Mouse (Mus musculus): Measurements from ENCODE around the gene Dnm3. TPM values are rescaled to one million over a fixed set of nuclear protein-coding genes. Genes with fewer than 3 reads are reported as not detected.

The Dnm3 gene
- polyA plus RNA-seq, 1 experiment from 2014 or later = 7.5 TPM

DNA sequence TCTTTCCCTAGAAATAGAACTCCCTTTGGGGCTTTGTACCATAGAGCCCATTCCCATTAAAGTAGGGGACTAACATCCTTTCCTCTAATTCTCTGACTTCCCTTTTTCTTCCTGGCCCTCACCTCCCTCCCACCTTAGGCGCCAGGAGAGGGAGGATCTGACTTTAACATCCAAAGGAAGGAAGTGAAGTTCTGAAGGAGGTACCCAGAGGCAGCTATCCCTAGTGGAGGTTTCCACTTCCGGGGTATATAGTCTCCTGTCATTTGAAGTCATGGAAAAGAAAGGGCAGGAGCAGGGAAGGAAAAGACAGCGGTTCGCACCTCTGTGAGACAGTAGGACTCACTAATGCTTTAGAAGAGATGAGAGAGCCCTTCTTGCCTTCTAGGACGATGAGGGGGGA is 478.5 kb downstream of the Dnm3 start:
- 42% methylated on average over 5 of the region's 5 CpGs for WGBS
- H3K4me1 ChIP-seq (replicated peaks) = peaks cover 40% of the 10 kb centered on the region
- DNase-seq (ENCODE audit: low spot score) = no peak
- no peaks in the 10 kb centered on the region for H3K27me3 ChIP-seq (ENCODE audit: insufficient read depth, poor library complexity, severe bottlenecking)
- no peak overlapping the region for H3K4me3 ChIP-seq
- peak overlapping the region; percentile 89 for H3K27ac ChIP-seq
- no peaks in the 10 kb centered on the region for H3K9me3 ChIP-seq
- no peaks in the 10 kb centered on the region for H3K36me3 ChIP-seq

DNA sequence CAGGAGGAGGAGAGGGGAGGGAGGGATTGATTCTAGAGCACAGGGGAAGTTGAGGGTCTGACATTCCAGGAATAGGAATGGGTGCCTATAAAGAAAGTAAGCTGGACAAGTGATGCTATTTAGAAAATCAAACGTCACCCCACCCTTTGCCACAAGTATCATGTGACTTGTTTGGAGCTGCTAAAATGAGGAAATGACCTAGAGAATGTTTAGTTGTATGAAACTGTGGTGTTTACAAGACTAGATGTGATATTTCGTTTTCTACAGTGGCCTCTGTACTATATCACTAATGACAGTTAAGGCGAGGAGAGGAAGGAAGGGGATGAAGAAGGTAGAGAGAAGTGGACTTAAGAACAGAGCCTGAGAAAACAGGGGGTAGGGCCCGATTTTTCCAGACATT is 479.1 kb downstream of the Dnm3 start:
- DNase-seq (ENCODE audit: low spot score) = no peak
- no peak overlapping the region for H3K4me3 ChIP-seq
- H3K9me3 ChIP-seq = no peaks in the 10 kb centered on the region
- no peaks in the 10 kb centered on the region for H3K36me3 ChIP-seq
- H3K27me3 ChIP-seq (ENCODE audit: insufficient read depth, poor library complexity, severe bottlenecking) = no peaks in the 10 kb centered on the region
- H3K4me1 ChIP-seq (replicated peaks) = peaks cover 34% of the 10 kb centered on the region
- WGBS = 80% methylated on average over 4 of the region's 4 CpGs
- peak overlapping the region; percentile 89; the same call in 1 of the 2 replicates for H3K27ac ChIP-seq

DNA sequence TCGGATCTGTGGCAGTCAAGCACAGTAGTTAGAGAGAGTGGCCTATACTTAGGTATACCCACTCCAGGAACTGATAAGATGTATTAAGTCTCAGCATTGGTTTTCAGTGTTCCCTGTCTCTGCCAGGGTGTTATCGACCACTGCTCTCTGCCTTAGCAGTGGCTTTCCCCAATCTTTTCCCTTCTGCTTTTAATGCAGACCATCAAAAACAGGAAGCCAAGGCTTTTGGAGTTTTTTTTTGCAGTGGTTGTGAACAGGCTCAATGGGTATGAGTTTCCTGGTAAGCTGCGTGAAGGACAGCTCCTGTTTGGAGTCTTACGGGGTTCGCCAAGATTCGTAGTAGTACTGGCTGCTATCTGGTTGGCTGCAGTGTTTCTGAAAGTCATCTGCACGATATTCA is 485.4 kb downstream of the Dnm3 start:
- no peak for DNase-seq (ENCODE audit: low spot score)
- H3K4me1 ChIP-seq (replicated peaks) = peaks cover 4% of the 10 kb centered on the region; the same call in 1 of the 2 replicates
- no peaks in the 10 kb centered on the region for H3K9me3 ChIP-seq
- H3K27me3 ChIP-seq (ENCODE audit: insufficient read depth, poor library complexity, severe bottlenecking) = no peaks in the 10 kb centered on the region
- 95% methylated on average over 7 of the region's 7 CpGs for WGBS
- H3K27ac ChIP-seq = no peak overlapping the region
- H3K36me3 ChIP-seq = no peaks in the 10 kb centered on the region
- H3K4me3 ChIP-seq = no peak overlapping the region

DNA sequence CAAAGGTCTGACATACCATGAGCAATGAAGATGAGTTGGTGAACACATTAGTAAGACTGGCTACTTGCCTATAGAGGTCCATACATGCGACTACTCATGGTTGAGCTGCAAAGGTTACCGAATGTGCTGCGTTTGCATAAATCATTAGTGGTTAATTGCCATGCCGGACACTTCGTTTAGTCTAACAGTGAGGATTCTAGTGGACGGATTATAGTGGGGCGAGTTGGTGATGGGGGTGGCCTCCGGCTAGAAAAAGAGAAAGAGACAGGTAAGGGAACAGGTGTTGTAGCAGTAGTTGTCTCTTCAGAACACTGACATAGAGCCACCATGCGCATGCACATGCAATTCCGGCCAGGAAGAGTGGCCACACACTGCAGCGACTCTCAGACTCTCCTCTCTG is 486.0 kb downstream of the Dnm3 start:
- Histone ChIP-seq H3K4me1 (replicated peaks) (peaks cover 4% of the 10 kb centered on the region; the same call in 1 of the 2 replicates), H3K36me3 (no peaks in the 10 kb centered on the region), H3K4me3 (no peak overlapping the region), H3K27me3 (ENCODE audit: insufficient read depth, poor library complexity, severe bottlenecking) (no peaks in the 10 kb centered on the region), H3K27ac (no peak overlapping the region), H3K9me3 (no peaks in the 10 kb centered on the region)
- WGBS = 95% methylated on average over 11 of the region's 11 CpGs
- DNase-seq (ENCODE audit: low spot score) = no peak

DNA sequence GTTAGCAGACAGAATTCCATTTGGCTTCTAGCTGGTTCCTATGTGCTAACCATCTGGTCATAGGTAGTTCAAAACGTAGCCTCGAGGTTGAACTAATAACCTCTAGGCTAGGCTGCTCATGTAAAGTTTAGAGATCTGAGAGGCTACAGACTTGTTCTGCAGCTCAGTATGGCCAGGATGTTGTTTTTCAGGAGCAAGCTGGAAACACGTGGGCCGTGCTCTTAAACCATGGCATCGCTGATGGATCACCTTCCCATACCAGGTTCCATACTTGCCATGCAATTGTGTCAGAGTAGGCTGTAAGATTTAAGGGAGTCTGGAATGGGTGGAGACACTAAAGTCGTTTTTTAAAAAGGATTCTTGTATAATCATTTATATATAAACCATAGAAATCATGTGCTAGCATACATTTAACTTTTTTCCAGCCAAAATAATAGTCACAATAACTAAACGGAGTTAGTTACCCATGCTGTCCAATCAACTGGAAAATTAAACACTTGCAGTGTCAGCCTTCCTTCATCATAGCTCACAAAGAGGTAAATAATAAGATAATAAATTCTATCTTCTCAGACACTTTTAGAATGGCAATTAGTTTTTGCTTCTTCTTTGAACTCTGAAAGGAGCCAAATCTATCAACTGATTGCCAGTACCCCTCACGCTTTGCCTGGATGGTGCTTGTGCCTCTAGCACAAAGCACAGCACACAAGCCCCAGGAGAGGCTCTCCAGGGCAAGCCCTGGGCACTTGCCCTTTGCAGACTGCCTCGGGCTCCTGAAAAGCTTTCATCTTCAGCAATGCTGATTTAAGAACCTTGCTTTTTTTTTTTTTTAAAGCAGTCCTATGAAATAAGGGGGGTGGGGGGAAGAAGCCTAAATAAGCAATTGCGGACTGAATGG is 486.9 kb downstream of the Dnm3 start:
- Histone ChIP-seq H3K4me1 (replicated peaks) (peaks cover 4% of the 10 kb centered on the region; the same call in 1 of the 2 replicates), H3K27ac (no peak overlapping the region), H3K9me3 (no peaks in the 10 kb centered on the region), H3K36me3 (no peaks in the 10 kb centered on the region), H3K27me3 (ENCODE audit: insufficient read depth, poor library complexity, severe bottlenecking) (no peaks in the 10 kb centered on the region), H3K4me3 (no peak overlapping the region)
- DNase-seq (ENCODE audit: low spot score) = no peak
- WGBS = 77% methylated on average over 10 of the region's 10 CpGs

DNA sequence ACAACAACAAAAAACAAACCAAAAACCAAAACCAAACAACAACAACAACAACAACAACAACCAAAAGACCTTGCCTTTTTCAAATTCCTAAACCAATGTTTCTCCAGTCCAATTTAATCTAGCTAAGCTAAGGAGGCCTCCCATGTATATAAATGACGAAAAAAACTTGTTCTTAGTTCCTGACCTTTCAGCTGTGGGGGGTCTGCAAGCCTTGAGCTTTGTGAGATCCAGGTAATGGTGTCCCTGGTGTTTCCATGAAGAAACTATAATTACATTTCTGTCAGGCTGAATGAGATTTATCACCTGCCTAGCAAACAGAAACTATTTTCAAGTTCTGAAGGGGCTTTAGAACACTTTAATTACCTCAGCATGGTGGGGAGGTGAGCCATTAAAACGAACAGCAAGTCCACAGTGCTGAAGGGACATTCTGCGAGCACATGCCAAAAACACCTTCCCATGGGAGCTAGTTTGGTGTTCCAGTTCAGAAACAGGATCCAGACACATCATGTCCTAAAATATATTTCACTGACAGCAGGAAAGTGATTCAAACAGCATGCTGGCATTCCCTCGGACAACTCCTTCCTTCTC is 493.8 kb downstream of the Dnm3 start:
- 37% methylated on average over 4 of the region's 4 CpGs for WGBS
- Histone ChIP-seq H3K4me3 (no peak overlapping the region), H3K4me1 (replicated peaks) (peaks cover 12% of the 10 kb centered on the region), H3K27ac (no peak overlapping the region), H3K27me3 (ENCODE audit: insufficient read depth, poor library complexity, severe bottlenecking) (no peaks in the 10 kb centered on the region), H3K36me3 (no peaks in the 10 kb centered on the region), H3K9me3 (no peaks in the 10 kb centered on the region)
- no peak for DNase-seq (ENCODE audit: low spot score)

DNA sequence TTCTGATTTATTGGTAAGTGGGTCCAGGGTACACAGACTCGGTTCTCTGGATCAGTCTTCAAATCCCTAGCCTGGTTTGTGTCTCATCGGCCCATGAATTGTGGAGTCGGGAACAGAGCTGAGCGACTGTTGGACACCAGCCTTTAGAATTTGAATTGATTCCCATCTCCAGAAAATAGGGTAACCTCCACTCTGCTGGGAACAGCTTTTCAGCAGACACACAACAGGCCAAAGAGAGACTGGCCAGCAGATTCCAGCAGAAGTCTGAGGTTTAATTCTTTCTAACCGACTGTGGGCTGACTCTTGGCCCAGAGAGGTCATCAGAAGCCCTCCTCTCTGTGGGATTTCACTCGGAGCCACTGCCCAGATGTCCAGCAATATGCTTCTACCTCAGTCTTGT is 494.4 kb downstream of the Dnm3 start:
- WGBS = 60% methylated on average over 6 of the region's 6 CpGs
- H3K36me3 ChIP-seq = no peaks in the 10 kb centered on the region
- DNase-seq (ENCODE audit: low spot score) = no peak
- no peak overlapping the region for H3K4me3 ChIP-seq
- no peaks in the 10 kb centered on the region for H3K27me3 ChIP-seq (ENCODE audit: insufficient read depth, poor library complexity, severe bottlenecking)
- 0 out of 2 replicates have a peak overlapping the region, but pooled peaks have one; percentile 46 for H3K27ac ChIP-seq
- H3K9me3 ChIP-seq = no peaks in the 10 kb centered on the region
- peaks cover 12% of the 10 kb centered on the region for H3K4me1 ChIP-seq (replicated peaks)

DNA sequence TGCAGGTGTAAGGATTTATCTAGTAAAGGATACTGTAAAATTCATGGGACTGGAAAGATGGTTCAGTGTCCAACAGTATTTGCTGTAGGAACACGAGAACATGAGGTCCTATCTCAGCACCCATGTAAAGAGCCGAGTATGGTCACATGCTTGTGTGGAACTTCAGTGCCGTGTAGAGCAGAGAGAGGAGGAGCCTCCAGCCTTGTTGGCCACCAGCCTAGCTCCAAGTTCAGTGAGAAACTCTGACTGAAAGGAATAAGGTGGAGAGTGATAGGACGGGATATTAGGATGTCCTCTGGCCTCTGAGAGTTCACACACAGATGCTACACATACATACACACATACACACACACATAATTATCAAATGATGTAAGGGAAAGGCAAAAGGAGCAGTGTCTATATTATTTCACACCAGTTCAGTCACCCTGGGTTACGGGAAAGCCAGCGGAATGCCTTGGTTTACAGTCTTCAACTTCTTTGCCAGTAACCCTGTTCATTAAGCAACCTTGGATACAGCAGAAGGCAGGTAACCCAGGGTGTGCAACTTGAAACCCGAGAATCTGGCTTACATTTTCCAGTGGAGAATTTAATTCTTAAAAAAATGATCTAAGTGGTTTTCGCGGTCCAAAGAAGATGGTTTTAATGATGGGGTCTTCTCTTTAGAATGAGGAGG is 497.1 kb downstream of the Dnm3 start:
- Histone ChIP-seq H3K36me3 (no peaks in the 10 kb centered on the region), H3K4me1 (replicated peaks) (peaks cover 18% of the 10 kb centered on the region), H3K4me3 (no peak overlapping the region), H3K27me3 (ENCODE audit: insufficient read depth, poor library complexity, severe bottlenecking) (no peaks in the 10 kb centered on the region), H3K9me3 (no peaks in the 10 kb centered on the region), H3K27ac (no peak overlapping the region)
- 83% methylated on average over 9 of the region's 9 CpGs for WGBS
- no peak for DNase-seq (ENCODE audit: low spot score)

DNA sequence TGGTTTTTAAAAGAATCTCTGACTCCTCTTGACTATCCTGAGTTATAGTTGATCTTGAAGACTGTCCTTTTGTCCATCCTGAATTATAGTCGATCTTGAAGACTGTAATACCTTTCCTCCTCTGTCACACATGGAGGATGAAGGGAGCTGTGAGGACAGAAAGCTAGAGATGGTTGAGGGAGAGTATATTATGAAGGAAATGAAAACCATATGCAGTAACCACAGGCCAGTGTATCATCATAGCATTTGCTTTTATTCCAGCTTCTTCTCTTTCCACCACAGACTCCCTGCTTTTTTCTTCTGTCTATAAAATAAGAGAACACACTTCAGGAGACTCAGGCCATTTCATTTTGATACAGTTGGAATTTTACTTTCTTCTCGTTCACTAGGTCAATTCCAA is 497.8 kb downstream of the Dnm3 start:
- Histone ChIP-seq H3K27me3 (ENCODE audit: insufficient read depth, poor library complexity, severe bottlenecking) (no peaks in the 10 kb centered on the region), H3K4me3 (no peak overlapping the region), H3K36me3 (no peaks in the 10 kb centered on the region), H3K27ac (no peak overlapping the region), H3K4me1 (replicated peaks) (peaks cover 18% of the 10 kb centered on the region), H3K9me3 (no peaks in the 10 kb centered on the region)
- DNase-seq (ENCODE audit: low spot score) = no peak
- 79% methylated on average over 2 of the region's 2 CpGs for WGBS

DNA sequence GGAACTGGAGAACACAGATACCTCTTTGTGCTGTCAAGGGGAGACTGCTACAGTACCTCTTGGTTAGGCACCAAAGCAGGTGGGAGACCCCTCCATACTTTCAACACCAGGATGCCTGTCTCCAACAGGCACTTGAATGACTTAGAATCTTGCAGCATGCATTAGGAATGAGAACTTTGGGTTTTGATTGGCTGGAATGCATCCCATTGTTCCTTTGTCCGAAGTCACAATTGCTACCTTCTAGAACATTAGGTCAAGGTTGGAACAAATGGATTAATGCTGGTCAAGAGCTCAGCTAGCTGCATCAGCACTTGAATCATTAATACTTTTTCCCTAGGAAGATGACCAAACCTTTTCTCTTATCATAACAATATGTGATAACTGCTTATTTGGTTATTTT is 498.3 kb downstream of the Dnm3 start, which contains the start of gene 4930558K02Rik:
Gene 4930558K02Rik (minus strand): TSS at position 101 of the 400 bp plus-strand sequence.
- no peak for DNase-seq (ENCODE audit: low spot score)
- Histone ChIP-seq H3K36me3 (no peaks in the 10 kb centered on the region), H3K4me1 (replicated peaks) (peaks cover 13% of the 10 kb centered on the region), H3K4me3 (no peak within 1 kb of the TSS), H3K27me3 (ENCODE audit: insufficient read depth, poor library complexity, severe bottlenecking) (no peaks in the 10 kb centered on the region), H3K27ac (no peak within 1 kb of the TSS), H3K9me3 (no peaks in the 10 kb centered on the region)
- WGBS = 82% methylated on average over 1 of the region's 1 CpGs

DNA sequence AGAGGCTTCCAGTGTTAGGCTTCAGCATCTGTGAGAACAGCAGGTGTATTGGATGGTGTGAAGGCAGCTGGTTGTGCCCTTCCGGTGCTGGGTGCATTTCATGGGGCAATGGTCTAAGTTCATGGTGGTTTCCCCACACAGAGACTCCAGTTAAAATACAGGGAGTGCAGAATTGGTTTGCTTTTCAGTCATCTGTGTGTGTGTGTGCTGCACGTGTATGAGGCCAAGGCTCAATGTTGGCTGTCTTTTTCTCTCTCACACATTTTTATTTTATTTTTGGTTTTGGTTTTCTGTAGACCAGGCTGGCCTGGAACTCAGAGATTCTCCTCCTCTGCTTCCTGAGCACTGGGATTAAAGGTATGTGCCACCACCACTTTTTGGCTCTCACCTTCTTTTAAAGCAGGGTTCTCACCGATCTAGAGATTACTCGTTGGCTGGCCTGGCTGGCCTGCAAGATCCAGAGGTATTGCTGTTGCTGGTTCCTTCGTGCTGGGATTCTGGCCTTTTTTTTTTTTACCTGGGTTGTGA is 499.6 kb downstream of the Dnm3 start:
- H3K27ac ChIP-seq = no peak overlapping the region
- H3K4me3 ChIP-seq = no peak overlapping the region
- WGBS = 87% methylated on average over 5 of the region's 5 CpGs
- H3K36me3 ChIP-seq = no peaks in the 10 kb centered on the region
- no peak for DNase-seq (ENCODE audit: low spot score)
- H3K27me3 ChIP-seq (ENCODE audit: insufficient read depth, poor library complexity, severe bottlenecking) = no peaks in the 10 kb centered on the region
- no peaks in the 10 kb centered on the region for H3K9me3 ChIP-seq
- H3K4me1 ChIP-seq (replicated peaks) = peaks cover 12% of the 10 kb centered on the region; the same call in 1 of the 2 replicates

DNA sequence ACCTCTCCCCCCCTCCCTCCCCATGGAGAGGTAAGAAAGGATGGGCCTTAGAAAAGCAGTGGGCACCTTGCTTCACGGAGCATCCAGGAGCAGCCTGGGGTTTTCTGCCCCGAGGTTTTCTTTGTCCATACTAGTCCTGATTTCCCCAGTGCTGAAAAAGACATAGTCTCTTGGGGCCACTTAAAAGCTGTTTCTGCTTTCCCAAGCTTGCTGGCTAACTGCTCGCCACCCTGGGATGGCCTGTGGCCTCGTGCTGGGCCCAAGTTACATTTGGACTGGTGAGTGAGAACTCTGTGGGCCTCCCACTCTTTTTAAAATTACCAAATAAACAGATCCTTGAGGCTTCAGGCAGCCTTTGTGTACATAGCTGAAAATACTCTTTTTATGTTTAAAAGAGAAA is 500.5 kb downstream of the Dnm3 start:
- H3K27ac ChIP-seq = peak overlapping the region; percentile 31
- no peaks in the 10 kb centered on the region for H3K36me3 ChIP-seq
- H3K4me1 ChIP-seq (replicated peaks) = peaks cover 12% of the 10 kb centered on the region; the same call in 1 of the 2 replicates
- H3K9me3 ChIP-seq = no peaks in the 10 kb centered on the region
- no peak overlapping the region for H3K4me3 ChIP-seq
- DNase-seq (ENCODE audit: low spot score) = no peak
- WGBS = 74% methylated on average over 4 of the region's 4 CpGs
- no peaks in the 10 kb centered on the region for H3K27me3 ChIP-seq (ENCODE audit: insufficient read depth, poor library complexity, severe bottlenecking)

Data from hindbrain, embryonic 10.5 days (tissue).